9 mouse cellular contexts compared by ENCODE assay signal in the genomic region with DNA sequence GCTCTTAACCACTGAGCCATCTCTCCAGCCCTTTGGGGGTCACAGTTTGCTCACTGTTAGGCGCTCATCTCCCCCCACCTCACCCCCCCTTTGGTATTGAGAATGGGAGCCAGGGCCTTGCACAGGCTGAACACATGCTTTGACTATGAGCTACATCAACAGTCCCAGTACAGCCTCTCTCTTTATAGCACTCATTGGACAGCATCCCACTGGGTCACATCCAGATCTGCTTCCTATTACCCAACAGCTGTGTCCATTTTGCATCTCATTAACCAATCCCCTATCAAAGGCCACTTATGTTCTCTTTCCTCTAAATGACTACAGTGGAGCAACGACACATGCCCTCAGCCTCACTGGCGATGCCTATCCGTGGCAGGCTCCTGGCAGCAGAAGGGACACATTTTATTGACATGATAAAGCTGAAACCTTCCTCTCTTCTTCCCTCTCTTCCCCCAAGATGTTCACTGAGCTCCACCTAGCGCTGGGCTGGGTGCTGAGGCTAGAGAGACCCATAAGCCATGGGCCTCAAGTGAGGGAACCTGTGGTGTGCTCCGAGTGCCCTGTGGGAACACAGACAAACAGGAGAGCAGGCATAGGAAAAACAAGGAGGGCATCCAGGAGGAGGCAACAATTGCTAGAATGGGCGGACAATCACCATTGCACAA. TPM values are rescaled to one million over a fixed set of nuclear protein-coding genes. Genes with fewer than 3 reads are reported as not detected.
A peak's percentile ranks its signal among the peaks of the same experiment; 100 is the strongest.
DNase-seq lines count a peak whose midpoint lies in the region; ATAC-seq and TF ChIP-seq lines count a peak whose summit lies in the region.
"Had no signal": no experiment of that assay in that cellular context is flagged by ENCODE, and none has a peak within 500 bp of the region (broad histone marks: within the 10 kb centered on the region; RNA-seq: fewer than 3 reads in every experiment).

No protein-coding gene starts in this region.

- no peak overlapping the region for H3K4me3 ChIP-seq in forebrain, embryonic 14.5 days (ENCODE audit: low read depth, low read length)
- H3K4me3 ChIP-seq in forebrain, embryonic 11.5 days (ENCODE audit: low read depth, low read length), result no peak overlapping the region
- H3K4me3 ChIP-seq in neural tube, embryonic 13.5 days, result no peak overlapping the region
- no peak overlapping the region for H3K4me3 ChIP-seq in liver, postnatal 0 days (ENCODE audit: low read depth, low read length)

- H3K9ac ChIP-seq in forebrain, embryonic 14.5 days (ENCODE audit: low read length), result no peak overlapping the region
- H3K9ac ChIP-seq in forebrain, embryonic 11.5 days (ENCODE audit: low read length), result no peak overlapping the region
- no peak overlapping the region for H3K9ac ChIP-seq in neural tube, embryonic 13.5 days
- no peak overlapping the region for H3K9ac ChIP-seq in liver, postnatal 0 days (replicated peaks)
- H3K9ac ChIP-seq: liver, embryonic 14.5 days had no signal

- peak; percentile 35; the same call in 1 of the 2 replicates for ATAC-seq in forebrain, embryonic 14.5 days
- ATAC-seq in forebrain, embryonic 11.5 days (replicated peaks; ENCODE audit: low FRiP score), result no peak
- ATAC-seq in neural tube, embryonic 13.5 days (ENCODE audit: low read depth), result peak; percentile 49; the same call in 1 of the 2 replicates
- peak; percentile 79 for ATAC-seq in liver, postnatal 0 days

- no peaks in the 10 kb centered on the region for H3K36me3 ChIP-seq in forebrain, embryonic 14.5 days (ENCODE audit: control insufficient read depth, insufficient read depth, low read length)
- no peaks in the 10 kb centered on the region for H3K36me3 ChIP-seq in forebrain, embryonic 11.5 days (ENCODE audit: control insufficient read depth, insufficient read depth, low read length)
- H3K36me3 ChIP-seq in neural tube, embryonic 13.5 days, result no peaks in the 10 kb centered on the region
- H3K36me3 ChIP-seq in liver, postnatal 0 days (replicated peaks; ENCODE audit: insufficient read depth, low read length), result no peaks in the 10 kb centered on the region

- WGBS in forebrain, embryonic 14.5 days, result 58% methylated on average over 7 of the region's 7 CpGs
- WGBS in forebrain, embryonic 11.5 days, result 69% methylated on average over 7 of the region's 7 CpGs
- WGBS in neural tube, embryonic 13.5 days, result 59% methylated on average over 7 of the region's 7 CpGs
- 61% methylated on average over 7 of the region's 7 CpGs for WGBS in liver, postnatal 0 days (ENCODE audit: insufficient replicate concordance)

- no peaks in the 10 kb centered on the region for H3K9me3 ChIP-seq in forebrain, embryonic 14.5 days (replicated peaks; ENCODE audit: control insufficient read depth, low read length)
- no peaks in the 10 kb centered on the region for H3K9me3 ChIP-seq in forebrain, embryonic 11.5 days (ENCODE audit: control insufficient read depth, low read length)
- no peaks in the 10 kb centered on the region for H3K9me3 ChIP-seq in neural tube, embryonic 13.5 days
- H3K9me3 ChIP-seq in liver, postnatal 0 days (ENCODE audit: low read length), result no peaks in the 10 kb centered on the region

- intact Hi-C loops in heart, postnatal 14 days (cut with DNase I), result no loop called here

- peaks cover 6% of the 10 kb centered on the region; the same call in 1 of the 2 replicates for H3K4me1 ChIP-seq in forebrain, embryonic 14.5 days (ENCODE audit: control insufficient read depth, insufficient read depth, low read length)
- peaks cover 3% of the 10 kb centered on the region; the same call in 1 of the 2 replicates for H3K4me1 ChIP-seq in forebrain, embryonic 11.5 days (replicated peaks; ENCODE audit: control insufficient read depth, insufficient read depth, low read length)
- H3K4me1 ChIP-seq in neural tube, embryonic 13.5 days (replicated peaks), result peaks cover 7% of the 10 kb centered on the region; the same call in 1 of the 2 replicates
- no peaks in the 10 kb centered on the region for H3K4me1 ChIP-seq in liver, postnatal 0 days (ENCODE audit: insufficient read depth)

- no peak overlapping the region for H3K4me2 ChIP-seq in forebrain, embryonic 14.5 days (ENCODE audit: low read length)
- H3K4me2 ChIP-seq in forebrain, embryonic 11.5 days (ENCODE audit: low read depth, low read length, severe bottlenecking), result no peak overlapping the region
- no peak overlapping the region for H3K4me2 ChIP-seq in neural tube, embryonic 13.5 days
- H3K4me2 ChIP-seq in liver, postnatal 0 days (ENCODE audit: low read depth, low read length), result no peak overlapping the region

- H3K27me3 ChIP-seq in forebrain, embryonic 14.5 days (replicated peaks; ENCODE audit: control insufficient read depth, insufficient read depth, low read length), result no peaks in the 10 kb centered on the region
- no peaks in the 10 kb centered on the region for H3K27me3 ChIP-seq in forebrain, embryonic 11.5 days (ENCODE audit: control insufficient read depth, insufficient read depth, low read length)
- no peaks in the 10 kb centered on the region for H3K27me3 ChIP-seq in neural tube, embryonic 13.5 days
- no peaks in the 10 kb centered on the region for H3K27me3 ChIP-seq in liver, postnatal 0 days (ENCODE audit: insufficient read depth, low read length)

- TF ChIP-seq EP300 in liver, postnatal 0 days (IDR thresholded peaks at IDR 0.05; ENCODE audit: low read depth), result no peak

- peak; percentile 56 for DNase-seq in forebrain, embryonic 14.5 days (ENCODE audit: low spot score)
- no peak for DNase-seq in forebrain, embryonic 11.5 days (ENCODE audit: low spot score)
- no peak for DNase-seq in neural tube, embryonic 10.5 days (ENCODE audit: extremely low spot score, low spot score)
- peak; percentile 51 to 57 for DNase-seq in heart, postnatal 14 days
- no peak for DNase-seq in liver, postnatal 0 days
- DNase-seq in spleen, adult 12 weeks (ENCODE audit: low spot score), result no peak
- no peak for DNase-seq in spleen, postnatal 14 days (ENCODE audit: low spot score in 2 of 2)

- H3K27ac ChIP-seq in forebrain, embryonic 14.5 days (ENCODE audit: low read depth, low read length), result no peak overlapping the region
- H3K27ac ChIP-seq in forebrain, embryonic 11.5 days (ENCODE audit: low read depth, low read length), result no peak overlapping the region
- no peak overlapping the region for H3K27ac ChIP-seq in neural tube, embryonic 13.5 days (replicated peaks)
- no peak overlapping the region for H3K27ac ChIP-seq in liver, postnatal 0 days (ENCODE audit: low read depth)
- H3K27ac ChIP-seq: liver, embryonic 14.5 days had no signal

- no peak for TF ChIP-seq CTCF in liver, postnatal 0 days (IDR thresholded peaks at IDR 0.05; ENCODE audit: low read depth)

RNA-seq across cellular contexts. Expression of a gene that starts 57.3 kb away (rescaled TPM):
- 14.5 and 25.7 TPM in 2 replicates for polyA plus RNA-seq in forebrain, embryonic 14.5 days (2014; fragmentation: Nextera tagmentation; extraction: Ambion mirVana)
- 20.0 and 22.4 TPM in 2 replicates for polyA plus RNA-seq in forebrain, embryonic 11.5 days (2014; fragmentation: Nextera tagmentation; extraction: Ambion mirVana)
- 16.2 and 17.0 TPM in 2 replicates for polyA plus RNA-seq in neural tube, embryonic 13.5 days (2015; fragmentation: Nextera tagmentation; extraction: Ambion mirVana)
- 10 to 100 TPM; 52.8 to 53.8 TPM for total RNA-seq in heart, postnatal 14 days (2021)
- 3.5 and 4.0 TPM in 2 replicates for polyA plus RNA-seq in liver, postnatal 0 days (2015; fragmentation: Nextera tagmentation; extraction: Ambion mirVana)

Comparison
In these comparisons a context has a peak if more than half of its experiments do, and no peak if none do; other contexts are left out.
1. DNase-seq: peak in forebrain, embryonic 14.5 days (single experiment) and heart, postnatal 14 days (2 of 2); none in forebrain, embryonic 11.5 days (single experiment), neural tube, embryonic 10.5 days (single experiment), liver, postnatal 0 days (single experiment), spleen, adult 12 weeks (single experiment) and spleen, postnatal 14 days (0 of 2).